Mouse (Mus musculus) limb, embryonic 11.5 days (tissue): ENCODE measurements around the gene Nfs1. TPM values are rescaled to one million over a fixed set of nuclear protein-coding genes. Genes with fewer than 3 reads are reported as not detected.

Source experiments
- ATAC-seq: fragments of 200-750 bp; cut with Nextera tagmentation; 2 replicates; pipeline ENCODE4 v1.8.0; 2017; ENCODE audit warnings: low read depth; ENCODE audit not compliant: insufficient number of reproducible peaks, low FRiP score, low TSS enrichment
- DNase-seq: peaks from one replicate; pipeline ENCODE4 v3.0.0-alpha.2; 2015; ENCODE audit warnings: low spot score
- H3K27ac ChIP-seq: fragments of 300-500 bp; sonication (generic); replicated peaks from 2 replicates; pipeline ENCODE4 v1.5.1; 2014; ENCODE audit warnings: low read depth, mild to moderate bottlenecking, low read length
- H3K27me3 ChIP-seq: fragments of 300-500 bp; sonication (generic); 2 replicates; pipeline ENCODE4 v1.6.1; 2014; ENCODE audit warnings: mild to moderate bottlenecking, low read length, mixed read lengths; ENCODE audit not compliant: control insufficient read depth, insufficient read depth
- H3K36me3 ChIP-seq: fragments of 300-500 bp; sonication (generic); 2 replicates; pipeline ENCODE4 v1.6.1; 2014; ENCODE audit warnings: mild to moderate bottlenecking, low read length, moderate library complexity, mixed read lengths; ENCODE audit not compliant: control insufficient read depth, insufficient read depth
- H3K4me1 ChIP-seq: fragments of 300-500 bp; sonication (generic); 2 replicates; pipeline ENCODE4 v1.6.1; 2014; ENCODE audit warnings: low read length, mixed read lengths; ENCODE audit not compliant: control insufficient read depth, insufficient read depth
- H3K4me2 ChIP-seq: fragments of 300-500 bp; sonication (generic); 2 replicates; pipeline ENCODE4 v1.6.1; 2014; ENCODE audit warnings: low read depth, mild to moderate bottlenecking, moderate library complexity; ENCODE audit not compliant: severe bottlenecking
- H3K4me3 ChIP-seq: fragments of 300-500 bp; sonication (generic); 2 replicates; pipeline ENCODE4 v1.5.1; 2014; ENCODE audit warnings: low read depth, low read length
- H3K9ac ChIP-seq: fragments of 300-500 bp; sonication (generic); 2 replicates; pipeline ENCODE4 v1.6.1; 2014; ENCODE audit warnings: mild to moderate bottlenecking, low read length
- H3K9me3 ChIP-seq: fragments of 300-500 bp; sonication (generic); 2 replicates; pipeline ENCODE4 v1.6.1; 2016; ENCODE audit warnings: low read length; ENCODE audit not compliant: control insufficient read depth
- WGBS: fragments of 180-500 bp; shearing (Covaris S2); extraction: QIAGEN DNeasy Blood & Tissue Kit; methylation state at CpG from one replicate; pipeline ENCODE4 v1.1.7; 2014; 5-methylcytosine and 5-hydroxymethylcytosine counted together
- polyA plus RNA-seq: library from polyadenylated mRNA; unstranded; fragments of >200 nt; fragmentation: Nextera tagmentation; extraction: Ambion mirVana; gene quantifications from 2 replicates; pipeline ENCODE4 v1.2.1, GENCODE M21; 2014

Gene Nfs1
- polyA plus RNA-seq, 1 experiment from 2014 or later, result 33.0 TPM

GRCm38 (mm10) chr2:156087391-156088110, 56.4 kb downstream of the Nfs1 start:
- no peak for ATAC-seq
- Histone ChIP-seq H3K9ac (no peak overlapping the region), H3K27ac (no peak overlapping the region), H3K27me3 (no peaks in the 10 kb centered on the region), H3K4me2 (no peak overlapping the region), H3K9me3 (no peaks in the 10 kb centered on the region), H3K4me3 (no peak overlapping the region), H3K36me3 (no peaks in the 10 kb centered on the region), H3K4me1 (no peaks in the 10 kb centered on the region)
- WGBS, result 90% methylated on average over 7 of the region's 7 CpGs
- no peak for DNase-seq

GRCm38 (mm10) chr2:156084541-156084940, 59.4 kb downstream of the Nfs1 start:
- no peak overlapping the region for H3K27ac ChIP-seq
- no peak overlapping the region for H3K9ac ChIP-seq
- no peak overlapping the region for H3K4me3 ChIP-seq
- no peaks in the 10 kb centered on the region for H3K9me3 ChIP-seq
- no peaks in the 10 kb centered on the region for H3K27me3 ChIP-seq
- WGBS, result 94% methylated on average over 3 of the region's 3 CpGs
- no peaks in the 10 kb centered on the region; the same call in 1 of the 2 replicates for H3K36me3 ChIP-seq
- H3K4me2 ChIP-seq, result no peak overlapping the region
- ATAC-seq, result no peak
- no peaks in the 10 kb centered on the region; the same call in 1 of the 2 replicates for H3K4me1 ChIP-seq
- no peak for DNase-seq

DNA sequence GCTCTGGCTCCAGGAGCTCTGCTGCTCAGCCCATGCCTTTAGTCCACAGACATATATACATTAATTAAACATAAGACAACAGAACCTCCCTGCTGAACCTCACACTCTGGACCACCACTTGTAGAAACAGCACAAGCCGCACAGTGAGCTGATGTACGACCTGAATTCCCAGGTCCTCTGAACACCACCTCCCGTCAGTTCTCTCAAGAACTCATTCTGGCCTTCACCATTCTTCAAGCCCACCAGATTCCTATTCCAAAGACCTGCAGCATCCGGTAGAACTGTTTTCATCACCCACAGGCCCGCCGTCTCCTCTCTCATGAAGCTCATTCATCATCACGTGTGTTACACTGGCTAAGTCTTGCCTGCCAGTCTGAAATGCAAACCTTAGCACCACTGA, 63.6 kb downstream of the Nfs1 start:
- DNase-seq, result no peak

DNA sequence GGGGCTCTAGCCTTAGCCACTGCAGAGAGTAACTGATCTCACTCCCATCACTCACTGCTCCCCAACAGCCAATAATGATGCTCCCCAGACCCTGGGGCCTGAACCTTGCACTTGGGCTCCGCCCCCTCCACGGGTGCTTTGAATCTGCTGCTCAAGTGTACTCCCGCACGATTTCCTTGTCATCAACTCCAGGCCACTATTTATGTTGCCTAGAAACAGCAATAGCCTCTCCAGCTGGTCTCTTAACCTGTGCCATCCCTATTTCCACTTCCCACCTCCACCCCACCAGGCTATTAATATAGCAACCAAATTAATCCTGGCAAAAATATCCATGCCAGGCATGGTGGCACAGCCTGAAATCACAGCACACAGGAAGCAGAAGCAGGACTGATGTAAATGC, 64.3 kb downstream of the Nfs1 start:
- H3K27ac ChIP-seq, result no peak overlapping the region
- H3K9ac ChIP-seq, result no peak overlapping the region
- peaks cover 17% of the 10 kb centered on the region for H3K36me3 ChIP-seq
- H3K4me2 ChIP-seq, result no peak overlapping the region
- H3K4me1 ChIP-seq, result no peaks in the 10 kb centered on the region; the same call in 1 of the 2 replicates
- WGBS, result 55% methylated on average over 4 of the region's 4 CpGs
- ATAC-seq (no peak), DNase-seq (no peak)
- no peaks in the 10 kb centered on the region for H3K9me3 ChIP-seq
- no peak overlapping the region for H3K4me3 ChIP-seq
- no peaks in the 10 kb centered on the region for H3K27me3 ChIP-seq

More for the DNA sequence above, 63.6 kb downstream of the Nfs1 start:
- peaks cover 15% of the 10 kb centered on the region for H3K36me3 ChIP-seq
- H3K4me3 ChIP-seq, result no peak overlapping the region
- no peak overlapping the region for H3K4me2 ChIP-seq
- H3K27me3 ChIP-seq, result no peaks in the 10 kb centered on the region
- 90% methylated on average over 7 of the region's 7 CpGs for WGBS
- no peak overlapping the region for H3K27ac ChIP-seq
- ATAC-seq, result no peak
- no peak overlapping the region for H3K9ac ChIP-seq
- no peaks in the 10 kb centered on the region; the same call in 1 of the 2 replicates for H3K4me1 ChIP-seq
- H3K9me3 ChIP-seq, result no peaks in the 10 kb centered on the region

DNA sequence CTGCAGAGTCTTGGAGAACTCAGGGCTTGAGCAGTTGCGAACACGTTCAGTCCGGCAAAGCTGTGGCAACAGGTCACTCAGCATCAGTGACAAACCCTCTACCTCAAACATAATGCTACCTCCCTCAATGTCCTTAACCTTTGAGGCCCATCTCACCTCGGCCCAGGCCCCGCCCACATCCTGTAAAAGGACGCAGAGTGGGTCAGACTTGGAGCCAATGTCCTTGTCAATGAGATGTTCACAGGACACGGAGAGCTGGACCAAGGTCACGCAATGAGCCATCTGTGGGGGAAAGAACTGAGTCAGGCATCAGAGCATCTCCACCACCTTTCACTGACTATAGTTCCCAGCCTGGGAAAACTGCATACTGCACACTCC, 64.8 kb downstream of the Nfs1 start:
- DNase-seq (no peak), ATAC-seq (no peak)
- Histone ChIP-seq H3K4me2 (no peak overlapping the region), H3K36me3 (peaks cover 20% of the 10 kb centered on the region), H3K9ac (no peak overlapping the region), H3K4me3 (no peak overlapping the region), H3K27ac (no peak overlapping the region), H3K4me1 (no peaks in the 10 kb centered on the region; the same call in 1 of the 2 replicates), H3K27me3 (no peaks in the 10 kb centered on the region), H3K9me3 (no peaks in the 10 kb centered on the region)
- 91% methylated on average over 8 of the region's 8 CpGs for WGBS

GRCm38 (mm10) chr2:156078421-156079182, 65.4 kb downstream of the Nfs1 start:
- Histone ChIP-seq H3K27ac (no peak overlapping the region), H3K4me1 (no peaks in the 10 kb centered on the region; the same call in 1 of the 2 replicates), H3K4me3 (no peak overlapping the region), H3K9me3 (no peaks in the 10 kb centered on the region), H3K4me2 (no peak overlapping the region), H3K27me3 (no peaks in the 10 kb centered on the region), H3K9ac (no peak overlapping the region), H3K36me3 (peaks cover 25% of the 10 kb centered on the region)
- no peak for ATAC-seq
- DNase-seq, result no peak
- 88% methylated on average over 16 of the region's 16 CpGs for WGBS

DNA sequence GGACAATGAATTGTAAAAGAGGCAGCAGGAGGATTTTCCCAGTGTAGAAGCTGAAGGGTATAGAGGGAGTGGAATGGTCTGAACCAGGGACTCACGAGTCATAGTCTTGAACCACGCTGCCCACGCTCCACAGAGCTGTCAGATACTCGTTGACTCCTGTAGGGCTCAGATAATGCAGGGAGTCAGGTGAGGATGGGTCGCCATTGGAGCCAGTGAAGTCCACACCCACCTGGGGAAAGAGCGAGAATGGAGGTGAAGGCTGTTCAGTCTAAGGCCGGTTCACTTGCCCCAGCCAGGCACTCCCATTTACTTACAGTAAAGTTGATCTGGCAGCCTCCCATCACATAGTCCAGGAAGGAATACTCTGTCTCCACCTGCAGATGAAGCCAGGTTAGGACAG, 66.5 kb downstream of the Nfs1 start:
- Histone ChIP-seq H3K27me3 (no peaks in the 10 kb centered on the region), H3K4me3 (no peak overlapping the region), H3K9ac (no peak overlapping the region), H3K4me1 (no peaks in the 10 kb centered on the region; the same call in 1 of the 2 replicates), H3K27ac (no peak overlapping the region), H3K4me2 (no peak overlapping the region), H3K36me3 (peaks cover 28% of the 10 kb centered on the region), H3K9me3 (no peaks in the 10 kb centered on the region)
- ATAC-seq (no peak), DNase-seq (no peak)
- WGBS, result 89% methylated on average over 7 of the region's 7 CpGs

DNA sequence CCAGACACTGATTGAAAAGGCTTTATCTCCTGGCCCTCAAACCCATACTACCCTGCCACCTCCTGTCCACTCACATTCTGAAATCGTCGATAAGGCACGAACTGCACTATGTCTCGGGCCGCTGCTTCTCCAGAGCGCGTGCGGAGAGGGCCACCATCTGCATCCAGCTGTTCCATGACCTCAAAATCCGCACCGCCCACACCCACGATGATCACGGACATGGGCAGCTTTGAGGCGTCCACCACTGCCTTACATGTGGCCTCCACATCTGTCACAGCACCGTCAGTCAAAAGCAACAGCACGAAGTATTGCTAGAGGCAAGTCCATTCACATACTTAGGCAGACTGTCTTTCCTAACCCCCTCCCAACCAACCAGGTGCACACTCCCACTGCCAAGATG, 70.3 kb downstream of the Nfs1 start:
- Histone ChIP-seq H3K27me3 (no peaks in the 10 kb centered on the region), H3K36me3 (peaks cover 42% of the 10 kb centered on the region), H3K27ac (no peak overlapping the region), H3K4me3 (no peak overlapping the region), H3K9me3 (no peaks in the 10 kb centered on the region), H3K9ac (no peak overlapping the region), H3K4me2 (no peak overlapping the region), H3K4me1 (no peaks in the 10 kb centered on the region)
- 95% methylated on average over 15 of the region's 15 CpGs for WGBS
- ATAC-seq (no peak), DNase-seq (no peak)
